Mouse (Mus musculus) heart, adult 2 months (tissue): Measurements from ENCODE around the gene Ccdc162.

ENCODE experiments used
- EP300 ChIP-seq: fragments of 200-500 bp; IDR thresholded peaks from 2 replicates; pipeline ENCODE4 v1.6.1; 2011; ENCODE audit warnings: low read depth, low read length, control low read depth; ENCODE audit not compliant: insufficient read depth
- POLR2A ChIP-seq: fragments of 200-500 bp; IDR thresholded peaks from 2 replicates; pipeline ENCODE4 v1.6.1; 2011; ENCODE audit warnings: mild to moderate bottlenecking, low read depth, low read length, control low read depth; ENCODE audit not compliant: insufficient read depth

DNA sequence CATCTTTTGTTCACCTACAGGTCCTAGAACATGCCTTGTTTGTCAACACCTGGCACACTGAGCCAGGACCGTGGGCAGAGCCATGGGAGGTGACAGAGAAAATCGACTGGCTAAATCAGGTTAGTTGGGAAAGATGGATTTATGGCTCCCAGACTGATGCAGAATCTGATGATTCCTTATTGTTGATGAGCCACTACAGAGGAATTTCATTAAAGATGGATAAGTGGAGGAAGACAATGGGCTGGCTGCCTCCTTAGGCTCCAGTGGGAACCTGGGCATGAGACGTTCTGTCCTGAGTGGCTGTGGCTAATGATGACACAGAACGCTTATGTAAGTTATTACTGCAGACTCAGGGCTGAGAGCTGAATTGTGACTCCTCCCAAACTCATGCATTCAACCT lies 162.7 kb downstream of the Ccdc162 start:
- no peak for TF ChIP-seq POLR2A
- TF ChIP-seq EP300 = no peak
